Mouse (Mus musculus) limb, embryonic 11.5 days (tissue): Measurements from ENCODE around the gene Atf7. TPM values are rescaled to one million over a fixed set of nuclear protein-coding genes. Genes with fewer than 3 reads are reported as not detected.
A peak's percentile ranks its signal among the peaks of the same experiment; 100 is the strongest.

Source experiments
- ATAC-seq: fragments of 200-750 bp; cut with Nextera tagmentation; 2 replicates; pipeline ENCODE4 v1.8.0; 2017; ENCODE audit warnings: low read depth; ENCODE audit not compliant: insufficient number of reproducible peaks, low FRiP score, low TSS enrichment
- DNase-seq: peaks from one replicate; pipeline ENCODE4 v3.0.0-alpha.2; 2015; ENCODE audit warnings: low spot score
- H3K27ac ChIP-seq: fragments of 300-500 bp; sonication (generic); replicated peaks from 2 replicates; pipeline ENCODE4 v1.5.1; 2014; ENCODE audit warnings: low read depth, mild to moderate bottlenecking, low read length
- H3K27me3 ChIP-seq: fragments of 300-500 bp; sonication (generic); 2 replicates; pipeline ENCODE4 v1.6.1; 2014; ENCODE audit warnings: mild to moderate bottlenecking, low read length, mixed read lengths; ENCODE audit not compliant: control insufficient read depth, insufficient read depth
- H3K36me3 ChIP-seq: fragments of 300-500 bp; sonication (generic); 2 replicates; pipeline ENCODE4 v1.6.1; 2014; ENCODE audit warnings: mild to moderate bottlenecking, low read length, moderate library complexity, mixed read lengths; ENCODE audit not compliant: control insufficient read depth, insufficient read depth
- H3K4me1 ChIP-seq: fragments of 300-500 bp; sonication (generic); 2 replicates; pipeline ENCODE4 v1.6.1; 2014; ENCODE audit warnings: low read length, mixed read lengths; ENCODE audit not compliant: control insufficient read depth, insufficient read depth
- H3K4me2 ChIP-seq: fragments of 300-500 bp; sonication (generic); 2 replicates; pipeline ENCODE4 v1.6.1; 2014; ENCODE audit warnings: low read depth, mild to moderate bottlenecking, moderate library complexity; ENCODE audit not compliant: severe bottlenecking
- H3K4me3 ChIP-seq: fragments of 300-500 bp; sonication (generic); 2 replicates; pipeline ENCODE4 v1.5.1; 2014; ENCODE audit warnings: low read depth, low read length
- H3K9ac ChIP-seq: fragments of 300-500 bp; sonication (generic); 2 replicates; pipeline ENCODE4 v1.6.1; 2014; ENCODE audit warnings: mild to moderate bottlenecking, low read length
- H3K9me3 ChIP-seq: fragments of 300-500 bp; sonication (generic); 2 replicates; pipeline ENCODE4 v1.6.1; 2016; ENCODE audit warnings: low read length; ENCODE audit not compliant: control insufficient read depth
- WGBS: fragments of 180-500 bp; shearing (Covaris S2); extraction: QIAGEN DNeasy Blood & Tissue Kit; methylation state at CpG from one replicate; pipeline ENCODE4 v1.1.7; 2014; 5-methylcytosine and 5-hydroxymethylcytosine counted together
- polyA plus RNA-seq: library from polyadenylated mRNA; unstranded; fragments of >200 nt; fragmentation: Nextera tagmentation; extraction: Ambion mirVana; gene quantifications from 2 replicates; pipeline ENCODE4 v1.2.1, GENCODE M21; 2014

The Atf7 gene
- polyA plus RNA-seq, 1 experiment from 2014 or later: 19.7 TPM

DNA sequence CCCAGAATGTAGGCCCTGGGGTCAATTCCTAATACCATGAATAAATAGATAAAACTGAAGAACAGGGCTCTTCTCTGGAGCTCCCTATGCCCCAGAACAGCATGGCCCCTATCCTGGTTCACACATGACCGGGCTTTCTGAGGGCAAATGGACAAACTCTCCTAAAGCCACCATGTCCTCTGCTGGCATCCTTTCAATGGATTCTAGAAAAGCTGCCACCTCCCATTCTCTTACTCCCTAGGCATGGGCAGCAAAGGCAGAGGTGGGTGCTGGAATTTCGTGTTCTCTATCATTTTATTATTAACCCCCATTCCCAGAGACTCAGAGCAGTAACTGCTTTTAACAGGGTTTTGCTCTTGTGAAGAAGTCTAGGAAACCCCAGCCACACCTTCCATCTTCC is 110.0 kb downstream of the Atf7 start:
- H3K4me1 ChIP-seq: peaks cover 25% of the 10 kb centered on the region
- H3K4me3 ChIP-seq: 0 out of 2 replicates have a peak overlapping the region, but pooled peaks have one; percentile 66
- WGBS: 91% methylated on average over 2 of the region's 2 CpGs
- no peak overlapping the region for H3K27ac ChIP-seq
- no peaks in the 10 kb centered on the region for H3K9me3 ChIP-seq
- no peak for DNase-seq
- no peaks in the 10 kb centered on the region for H3K27me3 ChIP-seq
- no peak overlapping the region for H3K9ac ChIP-seq
- H3K36me3 ChIP-seq: no peaks in the 10 kb centered on the region
- H3K4me2 ChIP-seq: no peak overlapping the region; the same call in 1 of the 2 replicates
- no peak for ATAC-seq

GRCm38 (mm10) chr15:102513004-102513403 is 112.3 kb downstream of the Atf7 start:
- no peaks in the 10 kb centered on the region for H3K27me3 ChIP-seq
- WGBS: 70% methylated on average over 3 of the region's 3 CpGs
- no peak for DNase-seq

GRCm38 (mm10) chr15:102512471-102512870 is 112.8 kb downstream of the Atf7 start:
- Histone ChIP-seq H3K9me3 (no peaks in the 10 kb centered on the region), H3K9ac (no peak overlapping the region; the same call in 1 of the 2 replicates), H3K4me2 (no peak overlapping the region), H3K27ac (no peak overlapping the region), H3K36me3 (no peaks in the 10 kb centered on the region), H3K4me3 (no peak overlapping the region), H3K4me1 (peaks cover 28% of the 10 kb centered on the region), H3K27me3 (no peaks in the 10 kb centered on the region)
- DNase-seq (no peak), ATAC-seq (no peak)

More at GRCm38 (mm10) chr15:102513004-102513403, 112.3 kb downstream of the Atf7 start:
- Histone ChIP-seq H3K4me1 (peaks cover 28% of the 10 kb centered on the region), H3K9ac (no peak overlapping the region), H3K36me3 (no peaks in the 10 kb centered on the region), H3K4me3 (no peak overlapping the region), H3K9me3 (no peaks in the 10 kb centered on the region), H3K4me2 (no peak overlapping the region), H3K27ac (no peak overlapping the region)
- no peak for ATAC-seq

DNA sequence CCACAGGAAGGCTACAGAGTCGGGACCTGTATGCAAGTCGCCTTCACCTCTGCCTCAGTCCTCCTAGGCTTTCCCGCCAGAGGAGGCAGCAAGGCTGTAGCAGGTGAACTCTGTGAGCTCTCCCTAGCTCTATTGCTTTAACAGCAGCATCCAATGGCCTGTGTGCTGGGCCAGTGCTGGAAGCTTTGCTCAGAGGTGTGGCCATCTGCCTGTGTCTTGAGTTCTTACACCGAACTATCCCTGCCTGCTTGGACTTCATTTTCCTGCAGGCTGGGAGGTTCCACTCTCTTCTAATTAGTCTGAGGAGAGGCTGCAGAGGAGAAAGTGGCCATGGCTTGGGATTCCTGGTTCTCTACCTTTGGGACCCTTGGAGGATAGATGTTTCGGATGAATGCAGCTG is 113.3 kb downstream of the Atf7 start:
- ATAC-seq: no peak
- no peaks in the 10 kb centered on the region for H3K36me3 ChIP-seq
- no peaks in the 10 kb centered on the region for H3K9me3 ChIP-seq
- H3K4me3 ChIP-seq: no peak overlapping the region
- WGBS: 23% methylated on average over 5 of the region's 5 CpGs
- no peak for DNase-seq
- no peaks in the 10 kb centered on the region for H3K27me3 ChIP-seq
- H3K4me1 ChIP-seq: peaks cover 28% of the 10 kb centered on the region
- H3K4me2 ChIP-seq: peak overlapping the region; percentile 92; the same call in 1 of the 2 replicates
- no peak overlapping the region; the same call in 1 of the 2 replicates for H3K27ac ChIP-seq
- no peak overlapping the region; the same call in 1 of the 2 replicates for H3K9ac ChIP-seq

DNA sequence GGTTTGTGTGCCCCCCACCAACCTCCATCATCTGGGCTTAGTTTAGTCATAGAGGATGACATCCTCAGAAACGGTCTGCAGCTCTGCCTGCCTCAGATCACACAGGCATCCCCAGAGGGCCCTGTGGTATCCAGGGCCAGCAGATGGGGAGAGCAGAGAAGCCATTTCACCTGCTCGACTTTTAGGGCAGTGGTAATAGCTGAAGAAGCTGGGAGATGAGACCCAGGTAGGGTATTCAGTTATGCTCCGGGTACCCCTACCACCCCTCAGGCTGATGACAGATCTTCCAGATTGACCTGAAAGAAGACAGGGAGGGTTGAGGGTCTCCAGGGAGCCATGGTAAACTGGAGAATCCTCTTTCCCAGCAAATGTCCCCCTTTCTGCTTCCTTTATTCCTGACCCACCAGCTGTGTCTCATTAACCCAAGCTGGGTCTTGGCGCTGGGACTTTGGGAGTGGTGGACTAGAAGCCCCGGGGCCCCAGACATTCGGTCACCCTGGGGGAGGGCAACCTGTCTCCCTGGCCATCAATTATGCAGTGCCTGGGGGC is 113.9 kb downstream of the Atf7 start:
- no peak overlapping the region for H3K4me3 ChIP-seq
- H3K36me3 ChIP-seq: no peaks in the 10 kb centered on the region
- no peaks in the 10 kb centered on the region for H3K27me3 ChIP-seq
- DNase-seq (peak; percentile 47), ATAC-seq (no peak)
- no peaks in the 10 kb centered on the region for H3K9me3 ChIP-seq
- peaks cover 28% of the 10 kb centered on the region for H3K4me1 ChIP-seq
- H3K4me2 ChIP-seq: peak overlapping the region; percentile 92
- no peak overlapping the region for H3K9ac ChIP-seq
- WGBS: 6% methylated on average over 6 of the region's 6 CpGs
- H3K27ac ChIP-seq: no peak overlapping the region; the same call in 1 of the 2 replicates

GRCm38 (mm10) chr15:102510590-102511284 is 114.5 kb downstream of the Atf7 start:
- Histone ChIP-seq H3K4me1 (peaks cover 28% of the 10 kb centered on the region), H3K27ac (peak overlapping the region; percentile 24; the same call in 1 of the 2 replicates), H3K4me2 (peak overlapping the region; percentile 92), H3K9ac (peak overlapping the region; percentile 60), H3K36me3 (no peaks in the 10 kb centered on the region), H3K4me3 (peak overlapping the region; percentile 60), H3K27me3 (no peaks in the 10 kb centered on the region), H3K9me3 (no peaks in the 10 kb centered on the region)
- DNase-seq (peak; percentile 97), ATAC-seq (peak; percentile 93)
- WGBS: 3% methylated on average over 34 of the region's 34 CpGs

GRCm38 (mm10) chr15:102510110-102510509 is 115.2 kb downstream of the Atf7 start:
- ATAC-seq: peak; percentile 18; the same call in 1 of the 2 replicates
- WGBS: 7% methylated on average over 9 of the region's 9 CpGs

GRCm38 (mm10) chr15:102508336-102508735 is 116.9 kb downstream of the Atf7 start:
- H3K9ac ChIP-seq: no peak overlapping the region
- DNase-seq (no peak), ATAC-seq (no peak)
- no peak overlapping the region for H3K4me3 ChIP-seq
- no peaks in the 10 kb centered on the region for H3K27me3 ChIP-seq
- 89% methylated on average over 3 of the region's 3 CpGs for WGBS
- no peaks in the 10 kb centered on the region for H3K9me3 ChIP-seq
- H3K4me2 ChIP-seq: no peak overlapping the region
- H3K36me3 ChIP-seq: peaks cover 9% of the 10 kb centered on the region; the same call in 1 of the 2 replicates
- H3K4me1 ChIP-seq: peaks cover 28% of the 10 kb centered on the region
- H3K27ac ChIP-seq: no peak overlapping the region

More at GRCm38 (mm10) chr15:102510110-102510509, 115.2 kb downstream of the Atf7 start:
- H3K4me1 ChIP-seq: peaks cover 28% of the 10 kb centered on the region
- peak overlapping the region; percentile 92 for H3K4me2 ChIP-seq
- no peaks in the 10 kb centered on the region for H3K27me3 ChIP-seq
- no peak for DNase-seq
- H3K9me3 ChIP-seq: no peaks in the 10 kb centered on the region
- H3K4me3 ChIP-seq: peak overlapping the region; percentile 60
- peak overlapping the region; percentile 24; the same call in 1 of the 2 replicates for H3K27ac ChIP-seq
- H3K36me3 ChIP-seq: no peaks in the 10 kb centered on the region
- H3K9ac ChIP-seq: peak overlapping the region; percentile 60
